Mouse (Mus musculus) T-helper 2 cell (primary cell): Measurements from ENCODE around the gene Gtf2ird1.

Experiments
- in situ Hi-C: fragments of 300-600 bp; cut with MboI, MseI; formaldehyde crosslinking; loops from one replicate; pipeline ENCODE4 v1.15.1; 2025; ENCODE audit warnings: high pct_unique_total_duplicates

Gtf2ird1 gene

DNA sequence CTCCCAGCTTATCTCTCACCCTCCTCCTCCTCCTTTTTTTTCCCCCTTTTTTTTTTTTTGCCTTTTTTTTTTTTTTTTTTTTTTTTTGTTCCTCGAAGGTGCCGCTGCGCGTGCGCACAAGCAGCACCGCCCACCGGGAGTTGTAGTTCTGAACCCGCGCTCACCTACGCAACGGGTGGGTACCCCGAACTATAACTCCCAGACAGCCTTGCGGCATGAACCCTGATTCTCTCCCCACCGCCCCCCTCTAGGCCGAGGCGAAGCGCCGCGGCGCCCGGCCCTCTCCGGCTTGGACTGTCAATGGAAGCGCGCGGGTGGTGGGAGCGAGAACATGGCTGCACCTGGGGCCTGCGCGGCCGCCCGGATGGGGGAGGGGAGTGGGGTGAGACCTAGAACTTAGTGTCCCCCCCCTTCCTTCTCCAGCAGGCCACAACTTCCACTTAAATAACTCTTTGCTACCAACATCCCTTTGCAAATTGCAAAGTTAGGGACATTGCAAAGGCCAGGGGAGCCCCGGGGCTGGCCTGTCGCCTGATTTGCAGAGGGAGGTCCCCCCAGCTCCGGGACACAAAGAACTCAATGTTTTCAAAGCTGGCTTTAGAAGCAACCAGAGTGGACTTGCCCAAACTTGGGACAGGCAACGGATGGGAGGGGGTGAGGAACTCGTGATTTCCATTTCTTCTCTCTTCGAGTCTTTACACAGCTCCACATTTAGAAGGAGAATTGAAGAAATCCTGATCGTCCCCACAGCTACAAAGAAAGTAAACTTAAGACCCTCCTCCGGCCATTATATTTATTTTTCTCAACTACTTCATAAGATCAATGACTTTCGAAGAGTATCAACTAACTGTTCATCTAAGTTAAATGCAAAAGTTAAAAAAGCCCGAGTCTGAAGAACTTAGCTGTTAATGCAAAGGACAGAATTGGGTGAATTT, 141.6 kb downstream of the Gtf2ird1 start, which contains the start of gene Gtf2i:
Gtf2i (minus strand) TSS at position 73 of the 935 bp plus-strand sequence.
- in situ Hi-C loops, result no loop called here

DNA sequence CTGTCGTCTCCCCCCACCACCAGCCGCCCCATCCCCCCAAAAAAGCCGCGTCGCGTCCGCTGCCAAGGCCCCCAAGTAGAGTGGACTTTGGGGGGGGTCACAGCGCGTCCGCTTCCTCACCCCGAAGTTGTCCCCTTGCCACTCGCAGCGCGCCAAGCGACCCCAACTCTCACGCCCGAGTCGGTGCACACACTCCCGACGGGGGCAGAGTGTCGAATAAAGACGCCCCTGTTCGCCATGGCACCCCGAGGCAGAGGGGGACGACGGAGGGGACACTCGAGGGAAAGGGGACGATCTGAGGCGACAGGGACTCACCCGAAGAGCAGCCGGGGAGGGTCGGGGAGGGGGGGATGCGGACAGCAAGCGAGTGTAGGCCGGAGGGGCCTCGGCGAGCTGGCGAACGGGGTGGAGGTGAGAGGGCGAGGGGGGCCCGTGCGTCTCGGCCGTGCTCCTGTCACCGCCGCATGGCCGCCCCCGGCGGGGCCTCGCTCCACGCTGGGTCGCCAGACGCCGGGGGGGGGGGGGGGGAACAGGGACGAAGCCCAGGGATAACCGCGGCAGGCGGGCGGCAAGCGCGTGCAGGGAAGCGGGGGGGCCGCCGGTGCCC, 142.3 kb downstream of the Gtf2ird1 start:
- in situ Hi-C loops, result no loop called here

- in situ Hi-C loops, result no loop called here
Observed at GRCm38 (mm10) chr5:134313451-134314067, 143.0 kb downstream of the Gtf2ird1 start.

DNA sequence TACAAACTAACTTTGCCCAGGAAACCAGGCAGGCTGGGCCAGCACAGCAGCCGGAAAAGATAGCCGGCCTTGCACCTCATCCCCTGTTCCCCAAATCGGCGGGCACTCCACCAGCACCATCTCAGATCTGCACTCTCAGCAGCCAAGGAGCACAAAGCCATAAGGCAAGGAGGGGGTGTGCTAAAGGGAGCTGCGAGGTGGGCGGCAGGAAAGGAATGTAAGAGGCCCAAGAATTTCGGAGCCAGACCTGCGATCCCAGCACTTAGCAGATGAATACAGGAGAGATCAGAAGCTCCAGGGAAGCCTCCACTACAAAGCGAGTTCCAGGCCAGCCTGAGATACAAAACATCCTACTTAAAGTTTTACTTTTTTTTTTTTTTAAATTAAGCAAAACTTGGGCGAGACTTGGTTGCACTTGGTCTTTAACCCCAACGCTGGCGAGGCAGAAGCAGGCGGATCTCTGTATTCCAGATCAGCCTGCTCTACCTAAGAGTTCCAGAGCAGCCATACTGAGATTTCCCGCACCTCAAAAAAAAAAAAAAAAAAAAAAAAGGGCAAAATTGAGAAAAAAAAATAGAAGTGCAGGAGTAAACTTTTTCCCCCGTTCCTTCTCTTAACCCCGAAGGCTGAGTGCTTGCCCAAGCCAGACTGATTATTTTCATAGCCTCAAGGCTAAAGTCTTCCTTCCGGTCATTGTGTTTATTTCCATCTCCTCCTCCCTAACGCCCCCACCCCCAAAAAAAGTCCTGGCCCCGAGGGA, 143.6 kb downstream of the Gtf2ird1 start:
- in situ Hi-C loops, result no loop called here

- in situ Hi-C loops, result no loop called here
Observed at GRCm38 (mm10) chr5:134311894-134312411, 144.6 kb downstream of the Gtf2ird1 start.

GRCm38 (mm10) chr5:134310201-134310600, 146.3 kb downstream of the Gtf2ird1 start:
- in situ Hi-C loops, result no loop called here

DNA sequence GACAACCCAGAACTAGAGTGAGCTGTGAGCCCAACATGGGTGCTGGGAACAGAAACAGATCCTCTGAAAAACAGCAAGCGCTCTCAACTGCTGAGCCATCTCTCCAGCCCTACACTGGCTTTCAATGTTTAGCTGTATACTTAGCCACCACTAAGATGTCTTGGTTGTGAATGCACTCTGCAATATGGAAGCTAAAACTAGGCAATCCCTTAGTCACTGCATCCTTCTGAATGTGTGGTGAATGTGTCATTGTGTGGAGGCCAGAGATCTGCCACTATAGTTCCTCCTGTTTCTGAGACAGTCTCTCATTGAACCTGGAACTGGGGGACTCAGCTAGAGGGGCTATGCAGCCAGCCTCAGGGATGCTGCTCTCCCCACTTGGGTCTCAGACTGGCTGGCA, 147.2 kb downstream of the Gtf2ird1 start:
- in situ Hi-C loops, result no loop called here
